In the genomic region with DNA sequence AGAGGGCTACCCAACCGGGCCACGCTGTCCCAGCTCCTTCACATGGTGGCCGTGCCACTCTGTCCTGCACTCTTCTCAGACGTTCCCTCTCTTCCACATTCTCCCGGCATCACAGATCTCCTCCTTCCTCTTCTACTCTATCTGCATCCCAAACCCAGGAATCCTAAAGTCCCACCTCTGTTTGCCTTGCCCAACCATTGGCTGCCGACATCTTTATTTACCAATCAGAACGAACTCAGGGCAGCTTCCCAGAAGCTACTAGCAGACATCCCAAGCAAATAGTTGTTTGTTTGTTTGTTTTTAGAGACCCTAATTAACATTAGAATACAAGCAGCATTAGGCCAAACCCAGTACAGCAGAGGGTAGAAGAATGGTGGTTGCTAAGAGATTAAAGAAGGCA, we compare ENCODE assay signal across 23 mouse cellular contexts.
"Had no signal": no experiment of that assay in that cellular context is flagged by ENCODE, and none has a peak within 500 bp of the region (broad histone marks: within the 10 kb centered on the region; RNA-seq: fewer than 3 reads in every experiment).

No protein-coding gene starts in this region.

- H3K27ac ChIP-seq: heart, adult 2 months; heart, embryonic 13.5 days; heart, embryonic 15.5 days; hindbrain, embryonic 10.5 days; hindbrain, embryonic 12.5 days; hindbrain, embryonic 14.5 days; intestine, embryonic 15.5 days; layer of hippocampus, adult 2 months; left cerebral cortex, adult 2 months; limb, embryonic 10.5 days; limb, embryonic 12.5 days; liver, embryonic 13.5 days had no signal

- DNase-seq: gastrocnemius, postnatal 14 days; gastrocnemius, postnatal 36 days; heart, adult 11 months; heart, adult 2 months; heart, postnatal 14 days; heart, postnatal 36 days; kidney, adult 18-20 months; kidney, adult 8-10 months; kidney, postnatal 10 days; kidney, postnatal 25 days; kidney, postnatal 4 days; liver; liver, embryonic 13.5 days had no signal

- H3K27me3 ChIP-seq: heart, embryonic 13.5 days; heart, embryonic 15.5 days; hindbrain, embryonic 12.5 days; intestine, embryonic 15.5 days; limb, embryonic 12.5 days; liver, embryonic 13.5 days had no signal

- H3K4me3 ChIP-seq: heart, adult 2 months; heart, embryonic 13.5 days; heart, embryonic 15.5 days; hindbrain, embryonic 10.5 days; hindbrain, embryonic 12.5 days; intestine, embryonic 15.5 days; layer of hippocampus, adult 2 months; left cerebral cortex, adult 2 months; limb, embryonic 10.5 days; limb, embryonic 12.5 days; liver, embryonic 13.5 days had no signal

- H3K9ac ChIP-seq: heart, embryonic 13.5 days; heart, embryonic 15.5 days; hindbrain, embryonic 12.5 days; hindbrain, embryonic 14.5 days; intestine, embryonic 15.5 days; limb, embryonic 12.5 days; liver, embryonic 13.5 days had no signal

- H3K9me3 ChIP-seq: heart, embryonic 13.5 days; heart, embryonic 15.5 days; hindbrain, embryonic 10.5 days; hindbrain, embryonic 12.5 days; intestine, embryonic 15.5 days; limb, embryonic 10.5 days; limb, embryonic 12.5 days; liver, embryonic 13.5 days had no signal

- H3K4me1 ChIP-seq: heart, embryonic 15.5 days; hindbrain, embryonic 12.5 days; intestine, embryonic 15.5 days; limb, embryonic 12.5 days; liver, embryonic 13.5 days had no signal

- H3K36me3 ChIP-seq: heart, embryonic 13.5 days; heart, embryonic 15.5 days; hindbrain, embryonic 10.5 days; hindbrain, embryonic 12.5 days; intestine, embryonic 15.5 days; limb, embryonic 10.5 days; limb, embryonic 12.5 days; liver, embryonic 13.5 days had no signal
